Mouse (Mus musculus): ENCODE data around the gene Slc4a1. TPM values are rescaled to one million over a fixed set of nuclear protein-coding genes. Genes with fewer than 3 reads are reported as not detected.

Gene Slc4a1
- total and polyA plus RNA-seq, 3 experiments: 1.1 to 596 (median 2.9) TPM

DNA sequence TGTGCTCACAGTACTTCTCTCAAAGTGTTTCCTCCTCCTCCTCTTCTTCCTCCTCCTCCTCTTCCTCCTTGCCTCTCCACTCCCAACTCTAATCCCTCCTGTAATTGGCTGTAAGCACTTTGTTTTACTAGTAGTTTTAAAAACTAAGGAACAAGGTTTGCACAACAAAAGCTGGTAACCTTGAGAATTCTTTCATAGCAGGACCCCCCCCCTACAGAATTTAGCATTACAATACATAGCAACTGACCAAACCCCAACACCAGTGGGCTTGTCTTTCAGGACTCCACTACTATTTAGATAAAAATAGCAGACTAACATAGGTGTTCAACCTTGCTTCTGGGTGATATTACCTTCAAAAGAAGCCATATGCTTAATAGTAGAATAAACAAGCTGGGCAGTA, 36.5 kb downstream of the Slc4a1 start:
- DNase-seq (ENCODE audit: low spot score): no peak
- Histone ChIP-seq H3K9me3 (replicated peaks) (no peaks in the 10 kb centered on the region), H3K27me3 (ENCODE audit: insufficient read depth, low read length) (peaks cover 55% of the 10 kb centered on the region), H3K36me3 (replicated peaks) (no peaks in the 10 kb centered on the region), H3K4me1 (ENCODE audit: insufficient read depth, low read depth, low read length) (peaks cover 2% of the 10 kb centered on the region; the same call in 1 of the 2 replicates), H3K4me3 (ENCODE audit: low read depth, low read length) (no peak overlapping the region)
- no peak for ATAC-seq (ENCODE audit: extremely low read depth, insufficient number of reproducible peaks, low FRiP score, poor library complexity, severe bottlenecking)
- TF ChIP-seq TAL1 (conservative IDR thresholded peaks at IDR 0.05; ENCODE audit: low read depth, low read length) (no peak), POLR2AphosphoS5 (IDR thresholded peaks at IDR 0.05; ENCODE audit: insufficient replicate concordance, low read depth, low read length) (no peak), GATA2 (IDR thresholded peaks at IDR 0.05; ENCODE audit: borderline replicate concordance, low read depth, low read length) (no peak), GATA1 (IDR thresholded peaks at IDR 0.05; ENCODE audit: borderline replicate concordance, low read length) (no peak), CTCF (IDR thresholded peaks at IDR 0.05; ENCODE audit: low read depth, low read length) (no peak)

DNA sequence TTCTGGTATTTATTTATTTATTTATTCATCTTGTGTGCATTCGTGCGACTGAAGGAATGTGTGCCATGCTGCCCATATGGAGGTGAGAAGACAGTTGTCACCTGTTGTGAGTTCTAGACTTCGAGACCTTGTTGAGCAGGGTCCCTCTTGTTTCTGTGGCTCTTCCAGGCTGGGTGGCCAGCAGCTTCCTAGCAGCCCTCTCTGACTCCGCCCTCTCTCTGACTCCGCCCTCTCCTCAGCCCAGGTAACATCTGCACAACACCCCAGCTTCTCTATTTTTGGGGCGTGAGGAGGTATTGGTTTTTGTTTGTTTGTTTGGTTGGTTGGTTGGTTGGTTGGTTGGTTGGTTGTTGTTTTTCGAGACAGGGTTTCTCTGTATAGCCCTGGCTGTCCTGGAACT, 38.2 kb downstream of the Slc4a1 start:
- H3K4me3 ChIP-seq (ENCODE audit: low read depth, low read length): no peak overlapping the region
- TF ChIP-seq TAL1 (conservative IDR thresholded peaks at IDR 0.05; ENCODE audit: low read depth, low read length) (no peak), CTCF (IDR thresholded peaks at IDR 0.05; ENCODE audit: low read depth, low read length) (no peak), GATA1 (IDR thresholded peaks at IDR 0.05; ENCODE audit: borderline replicate concordance, low read length) (no peak), POLR2AphosphoS5 (IDR thresholded peaks at IDR 0.05; ENCODE audit: insufficient replicate concordance, low read depth, low read length) (no peak), GATA2 (IDR thresholded peaks at IDR 0.05; ENCODE audit: borderline replicate concordance, low read depth, low read length) (no peak)
- ATAC-seq (ENCODE audit: extremely low read depth, insufficient number of reproducible peaks, low FRiP score, poor library complexity, severe bottlenecking) (no peak), DNase-seq (ENCODE audit: low spot score) (no peak)
- H3K36me3 ChIP-seq (replicated peaks): no peaks in the 10 kb centered on the region
- H3K27me3 ChIP-seq (ENCODE audit: insufficient read depth, low read length): peaks cover 59% of the 10 kb centered on the region
- no peaks in the 10 kb centered on the region for H3K9me3 ChIP-seq (replicated peaks)
- peaks cover 2% of the 10 kb centered on the region; the same call in 1 of the 2 replicates for H3K4me1 ChIP-seq (ENCODE audit: insufficient read depth, low read depth, low read length)

DNA sequence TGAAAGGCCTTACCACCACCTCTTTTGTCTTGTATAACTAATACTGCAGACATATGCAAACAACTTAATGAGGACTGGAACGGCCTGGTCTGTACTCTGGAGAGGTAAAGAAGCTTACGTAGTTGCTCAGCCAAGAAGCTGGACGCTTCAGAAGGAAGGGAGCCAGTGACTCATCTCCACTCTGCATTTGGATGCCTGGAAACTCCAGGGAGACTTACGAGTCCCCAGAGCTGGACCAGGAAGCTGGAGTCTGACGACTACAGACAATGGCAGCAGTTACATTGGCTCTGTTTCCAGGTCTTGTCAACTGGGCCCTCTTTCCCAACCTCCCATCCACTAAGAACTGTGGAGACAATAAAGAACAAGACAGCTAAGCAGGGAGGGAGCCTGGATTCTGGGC, 38.8 kb downstream of the Slc4a1 start:
- no peak for ATAC-seq (ENCODE audit: extremely low read depth, insufficient number of reproducible peaks, low FRiP score, poor library complexity, severe bottlenecking)
- Histone ChIP-seq H3K9me3 (replicated peaks) (no peaks in the 10 kb centered on the region), H3K4me1 (ENCODE audit: insufficient read depth, low read depth, low read length) (peaks cover 2% of the 10 kb centered on the region; the same call in 1 of the 2 replicates), H3K4me3 (ENCODE audit: low read depth, low read length) (no peak overlapping the region), H3K27me3 (ENCODE audit: insufficient read depth, low read length) (peaks cover 61% of the 10 kb centered on the region), H3K36me3 (replicated peaks) (no peaks in the 10 kb centered on the region)
- DNase-seq (ENCODE audit: low spot score): no peak
- no peak for TF ChIP-seq TAL1 (conservative IDR thresholded peaks at IDR 0.05; ENCODE audit: low read depth, low read length)
- TF ChIP-seq POLR2AphosphoS5 (IDR thresholded peaks at IDR 0.05; ENCODE audit: insufficient replicate concordance, low read depth, low read length): no peak

DNA sequence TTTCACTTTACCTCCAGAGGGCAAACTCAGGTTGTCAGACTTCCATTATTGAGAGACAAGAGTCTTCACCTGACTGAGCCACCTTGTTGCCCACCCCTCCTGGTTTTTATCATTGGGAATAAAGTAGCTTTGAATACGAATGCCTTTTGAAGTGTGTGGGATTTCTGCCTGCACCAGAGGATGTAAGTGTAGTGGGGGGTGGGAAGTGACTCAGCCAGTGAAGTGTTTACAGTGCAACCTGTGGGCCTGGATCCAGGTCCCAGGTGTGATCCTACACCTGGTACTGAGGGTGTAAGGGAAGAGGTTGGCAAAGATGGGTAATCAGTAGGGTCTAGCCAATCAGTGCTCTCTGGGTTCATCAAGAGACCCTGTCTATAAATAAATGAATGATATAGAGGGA, 42.5 kb downstream of the Slc4a1 start:
- Histone ChIP-seq H3K4me1 (ENCODE audit: insufficient read depth, low read depth, low read length) (peaks cover 18% of the 10 kb centered on the region), H3K9me3 (replicated peaks) (no peaks in the 10 kb centered on the region), H3K27me3 (ENCODE audit: insufficient read depth, low read length) (peaks cover 53% of the 10 kb centered on the region), H3K4me3 (ENCODE audit: low read depth, low read length) (no peak overlapping the region), H3K36me3 (replicated peaks) (no peaks in the 10 kb centered on the region)
- no peak for DNase-seq (ENCODE audit: low spot score)
- TF ChIP-seq GATA2 (IDR thresholded peaks at IDR 0.05; ENCODE audit: borderline replicate concordance, low read depth, low read length): no peak
- TF ChIP-seq GATA1 (IDR thresholded peaks at IDR 0.05; ENCODE audit: borderline replicate concordance, low read length): no peak
- TF ChIP-seq TAL1 (conservative IDR thresholded peaks at IDR 0.05; ENCODE audit: low read depth, low read length): no peak
- no peak for TF ChIP-seq CTCF (IDR thresholded peaks at IDR 0.05; ENCODE audit: low read depth, low read length)
- no peak for TF ChIP-seq POLR2AphosphoS5 (IDR thresholded peaks at IDR 0.05; ENCODE audit: insufficient replicate concordance, low read depth, low read length)
- ATAC-seq (ENCODE audit: extremely low read depth, insufficient number of reproducible peaks, low FRiP score, poor library complexity, severe bottlenecking): no peak

DNA sequence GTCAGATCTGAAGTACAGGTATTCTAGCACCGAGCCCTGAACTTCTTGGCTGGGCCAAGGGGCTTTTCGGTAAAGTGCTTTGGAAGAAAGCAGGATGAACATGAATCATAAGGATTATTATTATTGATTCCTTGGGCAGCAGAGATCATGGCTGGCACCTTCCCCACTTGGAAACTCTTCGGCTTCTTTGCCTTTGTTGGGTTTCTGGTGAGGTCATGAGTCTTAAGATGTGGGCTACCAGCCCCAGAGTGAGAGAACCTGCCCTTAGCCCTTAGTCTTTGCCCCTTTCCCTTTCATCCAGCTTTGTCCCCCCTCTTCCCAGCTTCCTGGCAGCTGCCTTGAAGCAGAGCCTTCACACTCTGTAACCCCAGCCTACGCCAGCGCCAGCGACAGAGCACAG, 44.1 kb downstream of the Slc4a1 start:
- Histone ChIP-seq H3K9me3 (replicated peaks) (no peaks in the 10 kb centered on the region), H3K27me3 (ENCODE audit: insufficient read depth, low read length) (peaks cover 39% of the 10 kb centered on the region), H3K36me3 (replicated peaks) (no peaks in the 10 kb centered on the region), H3K4me1 (ENCODE audit: insufficient read depth, low read depth, low read length) (peaks cover 15% of the 10 kb centered on the region), H3K4me3 (ENCODE audit: low read depth, low read length) (no peak overlapping the region)
- DNase-seq (ENCODE audit: low spot score): no peak
- TF ChIP-seq CTCF (IDR thresholded peaks at IDR 0.05; ENCODE audit: low read depth, low read length): no peak
- TF ChIP-seq GATA1 (IDR thresholded peaks at IDR 0.05; ENCODE audit: borderline replicate concordance, low read length): no peak
- no peak for TF ChIP-seq POLR2AphosphoS5 (IDR thresholded peaks at IDR 0.05; ENCODE audit: insufficient replicate concordance, low read depth, low read length)
- no peak for TF ChIP-seq GATA2 (IDR thresholded peaks at IDR 0.05; ENCODE audit: borderline replicate concordance, low read depth, low read length)
- no peak for TF ChIP-seq TAL1 (conservative IDR thresholded peaks at IDR 0.05; ENCODE audit: low read depth, low read length)
- no peak for ATAC-seq (ENCODE audit: extremely low read depth, insufficient number of reproducible peaks, low FRiP score, poor library complexity, severe bottlenecking)

DNA sequence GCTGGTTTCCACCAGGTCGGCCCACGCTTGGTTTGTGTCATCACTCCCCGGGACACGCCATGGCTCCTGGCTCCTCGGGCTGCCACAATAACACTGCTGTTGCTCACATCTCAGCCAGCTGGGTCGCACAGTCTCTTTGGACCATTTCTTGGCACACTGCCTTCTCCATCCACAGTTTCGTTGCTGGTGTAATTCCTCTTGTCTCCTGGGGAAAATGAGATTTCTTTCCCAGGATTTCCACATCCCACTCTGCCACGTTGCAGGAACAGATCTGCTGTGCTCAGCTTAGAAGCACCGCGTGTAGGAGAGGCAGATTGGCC, 45.4 kb downstream of the Slc4a1 start:
- Histone ChIP-seq H3K36me3 (replicated peaks) (peaks cover 5% of the 10 kb centered on the region), H3K9me3 (replicated peaks) (no peaks in the 10 kb centered on the region), H3K4me1 (ENCODE audit: insufficient read depth, low read depth, low read length) (peaks cover 23% of the 10 kb centered on the region), H3K4me3 (ENCODE audit: low read depth, low read length) (peak overlapping the region; percentile 89; the same call in 1 of the 2 replicates), H3K27me3 (ENCODE audit: insufficient read depth, low read length) (peaks cover 29% of the 10 kb centered on the region)
- ATAC-seq (ENCODE audit: extremely low read depth, insufficient number of reproducible peaks, low FRiP score, poor library complexity, severe bottlenecking): no peak
- TF ChIP-seq GATA1 (IDR thresholded peaks at IDR 0.05; ENCODE audit: borderline replicate concordance, low read length) (no peak), POLR2AphosphoS5 (IDR thresholded peaks at IDR 0.05; ENCODE audit: insufficient replicate concordance, low read depth, low read length) (no peak), GATA2 (IDR thresholded peaks at IDR 0.05; ENCODE audit: borderline replicate concordance, low read depth, low read length) (no peak), TAL1 (conservative IDR thresholded peaks at IDR 0.05; ENCODE audit: low read depth, low read length) (no peak), CTCF (IDR thresholded peaks at IDR 0.05; ENCODE audit: low read depth, low read length) (no peak)
- DNase-seq (ENCODE audit: low spot score): no peak
